In genomic region chr17:44410961-44411360, GRCm38 (mm10) we compare ENCODE assay signal across 16 mouse cellular contexts.
"Had no signal": no experiment of that assay in that cellular context is flagged by ENCODE, and none has a peak within 500 bp of the region (broad histone marks: within the 10 kb centered on the region; RNA-seq: fewer than 3 reads in every experiment).

No protein-coding gene starts in this region.

- H3K4me3 ChIP-seq: neural tube, embryonic 12.5 days; neural tube, embryonic 13.5 days; neural tube, embryonic 15.5 days; stomach, embryonic 15.5 days had no signal

- H3K9me3 ChIP-seq: stomach, embryonic 15.5 days had no signal

- H3K36me3 ChIP-seq: neural tube, embryonic 12.5 days; neural tube, embryonic 13.5 days; neural tube, embryonic 15.5 days; stomach, embryonic 15.5 days had no signal

- H3K4me1 ChIP-seq: neural tube, embryonic 12.5 days; neural tube, embryonic 13.5 days; neural tube, embryonic 15.5 days; stomach, embryonic 15.5 days had no signal

- H3K9ac ChIP-seq: neural tube, embryonic 12.5 days; neural tube, embryonic 13.5 days; neural tube, embryonic 15.5 days; stomach, embryonic 15.5 days had no signal

- H3K27ac ChIP-seq: neural tube, embryonic 12.5 days; neural tube, embryonic 13.5 days; neural tube, embryonic 15.5 days; stomach, embryonic 15.5 days; stomach, postnatal 0 days had no signal

- H3K27me3 ChIP-seq: neural tube, embryonic 12.5 days; neural tube, embryonic 13.5 days; neural tube, embryonic 15.5 days; stomach, embryonic 15.5 days had no signal

- H3K4me2 ChIP-seq: neural tube, embryonic 12.5 days; neural tube, embryonic 13.5 days; neural tube, embryonic 15.5 days; stomach, embryonic 15.5 days had no signal

- DNase-seq: right cerebral cortex, adult 18-20 months; right cerebral cortex, postnatal 14 days; right cerebral cortex, postnatal 25 days; right cerebral cortex, postnatal 4 days; spleen, adult 18-20 months; thymus, adult 18-20 months; thymus, adult 2 months; thymus, postnatal 14 days; thymus, postnatal 25 days; thymus, postnatal 36 days; thymus, postnatal 4 days had no signal
